Mouse (Mus musculus) kidney, postnatal 25 days (tissue): ENCODE results near the gene Syn3.
A peak's percentile ranks its signal among the peaks of the same experiment; 100 is the strongest.

Source experiments
- DNase-seq, 2 experiments: peaks; one replicate each; pipeline ENCODE4 v3.0.0; 2021; ENCODE audit warnings: mixed read lengths in 2 of 2

The Syn3 gene

DNA sequence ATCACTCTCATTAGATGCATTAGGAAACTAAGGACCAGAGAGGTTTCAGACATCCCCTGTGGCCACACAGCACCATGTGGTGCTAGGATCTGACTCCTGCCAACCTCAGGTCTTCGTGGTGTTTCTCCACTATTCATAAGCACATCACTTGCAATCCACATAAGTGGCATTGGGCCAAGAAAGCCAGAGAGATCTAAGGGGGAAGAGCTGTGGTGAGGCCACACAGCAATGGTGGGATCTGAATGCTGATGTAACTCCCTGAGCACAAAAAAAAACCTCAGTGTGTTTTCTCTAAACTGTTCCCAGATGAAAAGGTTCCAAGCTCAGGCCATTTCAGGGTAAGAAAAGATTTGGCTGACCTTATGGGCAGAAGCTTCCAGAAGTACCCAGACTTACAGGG, 162.2 kb downstream of the Syn3 start:
- no peak for DNase-seq

GRCm38 (mm10) chr10:86334581-86334980, 164.1 kb downstream of the Syn3 start:
- DNase-seq = peak in 1 of 2 experiments; percentile 52

DNA sequence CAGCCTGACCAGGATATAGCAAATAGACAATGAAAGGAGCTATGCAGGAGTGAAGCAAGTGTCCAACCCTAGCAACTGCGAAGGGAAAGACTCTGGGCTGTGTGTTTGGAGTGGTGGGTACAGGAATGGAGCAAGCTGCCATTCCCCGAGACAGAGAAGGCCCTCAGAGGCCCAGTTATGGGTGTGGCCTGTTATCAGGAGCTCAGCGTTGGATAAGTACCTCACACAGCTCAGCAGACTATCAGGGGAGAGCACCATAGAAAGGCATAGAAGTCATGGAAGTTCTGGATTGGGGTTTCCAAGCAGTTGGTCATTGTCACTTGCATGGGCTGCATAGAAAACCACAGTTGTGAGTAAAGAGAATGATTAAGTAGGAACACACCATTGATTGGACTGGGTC, 165.8 kb downstream of the Syn3 start:
- DNase-seq = no peak

DNA sequence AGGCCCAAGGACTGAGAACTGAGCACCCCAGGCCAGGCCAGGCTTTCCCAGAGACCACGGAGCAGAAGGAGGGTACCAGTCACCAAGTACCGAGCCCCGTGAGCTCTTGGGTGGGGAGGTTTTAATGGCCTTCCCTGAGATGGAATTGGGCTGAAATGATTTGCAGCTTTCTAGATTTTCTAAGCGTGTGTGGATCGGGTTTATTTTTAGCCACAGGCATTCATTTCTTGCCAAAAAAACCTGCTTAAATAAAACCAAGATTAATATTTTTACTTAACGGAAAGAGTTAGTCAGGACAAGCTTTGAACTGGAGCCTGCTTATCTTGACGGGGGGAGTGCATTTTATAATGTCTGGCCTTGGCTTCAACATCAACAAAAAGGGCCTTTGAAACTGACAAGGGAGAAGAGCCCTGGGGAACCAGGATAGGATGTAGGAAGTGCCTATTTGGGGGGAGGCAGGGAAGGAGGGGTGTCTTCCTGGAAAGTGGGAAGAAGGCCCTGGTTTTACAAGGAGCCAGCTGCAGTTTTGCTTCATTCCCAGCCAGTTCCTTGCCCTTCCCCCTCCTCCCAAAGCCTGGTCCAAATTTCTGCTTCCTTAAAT, 166.9 kb downstream of the Syn3 start:
- DNase-seq = peak; percentile 62 to 81

- peak in 1 of 2 experiments; percentile 30 for DNase-seq
Measured at GRCm38 (mm10) chr10:86330993-86331680, 167.6 kb downstream of the Syn3 start.

DNA sequence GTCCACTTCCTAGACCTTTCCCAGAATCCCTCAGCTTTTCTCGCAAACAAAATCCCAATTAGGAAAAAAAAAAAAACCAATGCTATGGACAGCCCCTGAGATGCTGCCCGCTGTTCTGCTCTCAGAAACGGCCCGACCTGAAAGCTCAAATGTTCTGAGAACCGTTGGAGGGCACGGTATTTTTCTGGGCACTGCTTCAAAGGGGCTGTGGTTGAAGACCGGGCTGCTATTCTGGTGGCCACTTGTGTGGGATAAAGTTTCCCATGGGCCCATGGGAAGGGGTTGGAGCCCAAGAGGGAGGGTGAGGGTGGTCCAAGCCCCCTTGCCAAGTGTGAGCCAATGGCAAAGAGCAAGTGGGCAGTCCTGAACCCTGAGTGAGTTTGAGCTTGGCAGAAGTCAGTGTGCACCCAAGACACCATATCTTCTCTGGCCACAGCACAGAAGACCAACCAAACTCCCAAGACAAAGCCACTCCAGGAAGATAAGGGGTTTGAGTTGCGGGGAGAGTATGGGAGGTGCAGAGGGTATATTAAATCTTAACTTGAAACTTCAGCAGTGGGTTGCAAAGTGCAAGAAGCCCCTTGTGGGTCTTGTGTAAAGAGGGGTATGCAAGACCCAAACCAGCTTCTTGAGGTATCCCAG, 169.3 kb downstream of the Syn3 start:
- no peak for DNase-seq

GRCm38 (mm10) chr10:86328691-86329090, 170.0 kb downstream of the Syn3 start:
- no peak for DNase-seq

- no peak for DNase-seq
Measured at GRCm38 (mm10) chr10:86328143-86328542, 170.6 kb downstream of the Syn3 start.

GRCm38 (mm10) chr10:86325272-86325671, 173.4 kb downstream of the Syn3 start:
- no peak for DNase-seq

- no peak for DNase-seq
Measured at GRCm38 (mm10) chr10:86323275-86323994, 175.3 kb downstream of the Syn3 start.

DNA sequence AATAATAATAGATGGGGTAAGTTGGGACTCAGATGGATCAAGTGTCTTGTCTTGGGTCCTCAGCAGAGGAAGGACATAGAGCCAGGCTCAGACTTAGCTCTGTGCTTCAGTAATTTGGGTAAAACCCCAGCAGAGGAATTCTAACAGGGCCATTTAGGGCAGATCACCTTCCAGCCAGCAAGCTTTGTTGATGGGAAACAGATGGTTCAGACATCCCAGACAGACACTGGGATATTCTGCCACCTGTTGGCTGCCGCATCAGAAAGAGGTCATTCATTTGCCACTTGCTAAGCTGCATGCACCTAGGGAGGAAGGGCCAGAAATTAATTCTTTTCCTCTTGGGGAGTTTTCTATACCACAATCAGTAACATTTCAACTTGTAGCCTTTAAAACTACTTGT, 176.7 kb downstream of the Syn3 start:
- no peak for DNase-seq

DNA sequence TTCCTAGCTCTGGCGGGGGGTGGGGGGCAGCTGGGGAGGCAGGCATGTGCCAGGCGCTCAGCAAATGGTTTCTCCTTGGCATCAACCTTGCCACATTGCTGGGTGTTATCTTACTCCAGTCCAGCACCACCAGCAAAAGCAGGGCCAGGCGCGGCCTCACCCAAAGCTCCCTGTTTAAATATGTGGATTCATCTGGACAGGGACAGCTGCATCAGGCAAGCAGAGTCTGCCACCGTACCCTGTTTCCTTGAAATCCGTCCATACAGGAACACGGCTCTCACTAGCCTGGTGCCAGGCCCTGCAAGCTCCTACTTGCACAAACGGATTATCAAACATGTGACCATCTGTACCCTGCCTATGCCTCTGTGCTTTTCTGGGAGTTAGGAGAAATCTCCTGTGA, 177.5 kb downstream of the Syn3 start:
- no peak for DNase-seq

- no peak for DNase-seq
Measured at GRCm38 (mm10) chr10:86320204-86320603, 178.5 kb downstream of the Syn3 start.

GRCm38 (mm10) chr10:86319526-86319925, 179.2 kb downstream of the Syn3 start:
- DNase-seq = no peak

DNA sequence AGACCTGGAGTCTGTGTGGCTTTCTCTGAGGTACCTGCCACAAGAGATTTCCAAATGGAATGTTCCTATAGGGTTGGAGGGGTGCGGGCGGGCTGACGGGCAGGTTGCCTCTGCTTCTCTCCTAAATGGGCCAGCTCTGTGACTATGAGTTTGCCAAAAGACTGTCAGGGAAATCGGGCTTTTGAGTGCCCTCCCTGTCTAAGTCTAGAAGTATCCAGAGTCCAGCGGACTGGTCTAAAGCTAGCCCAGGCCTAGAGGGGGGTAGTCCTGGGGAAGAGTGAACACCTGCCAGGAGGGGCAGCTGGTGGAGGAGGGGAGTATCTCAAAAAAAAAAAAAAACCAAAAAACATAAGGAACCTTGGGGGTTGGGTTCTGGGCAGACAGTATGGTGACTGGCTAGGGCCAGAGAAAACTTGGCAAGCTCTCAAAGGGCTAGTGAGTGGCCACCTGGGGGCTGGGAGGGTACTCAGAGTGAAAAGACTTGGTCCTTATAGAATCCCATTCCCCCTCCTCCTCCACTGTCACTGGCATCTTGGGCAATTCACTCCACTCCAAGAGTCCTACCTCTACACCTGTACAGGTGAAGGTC, 180.1 kb downstream of the Syn3 start:
- no peak for DNase-seq

DNA sequence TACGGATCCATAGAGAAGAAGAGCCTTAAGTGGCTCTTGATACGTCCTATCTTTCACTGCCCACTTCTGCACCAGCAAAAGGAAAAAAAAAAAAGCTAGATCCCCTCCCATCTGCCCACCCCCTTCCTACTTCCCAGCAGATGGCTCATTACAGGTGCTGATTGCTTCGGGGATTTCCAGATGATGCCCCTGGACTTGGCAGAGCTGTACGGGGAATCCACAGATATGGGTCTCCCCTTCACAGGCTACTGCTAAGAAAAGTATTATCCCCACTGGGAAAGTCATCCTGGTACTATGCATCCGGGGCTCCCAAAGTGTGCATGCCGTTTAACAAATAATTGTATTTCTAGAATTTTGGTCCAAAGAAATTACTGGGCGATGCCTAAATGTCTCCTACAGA, 181.1 kb downstream of the Syn3 start:
- no peak for DNase-seq

DNA sequence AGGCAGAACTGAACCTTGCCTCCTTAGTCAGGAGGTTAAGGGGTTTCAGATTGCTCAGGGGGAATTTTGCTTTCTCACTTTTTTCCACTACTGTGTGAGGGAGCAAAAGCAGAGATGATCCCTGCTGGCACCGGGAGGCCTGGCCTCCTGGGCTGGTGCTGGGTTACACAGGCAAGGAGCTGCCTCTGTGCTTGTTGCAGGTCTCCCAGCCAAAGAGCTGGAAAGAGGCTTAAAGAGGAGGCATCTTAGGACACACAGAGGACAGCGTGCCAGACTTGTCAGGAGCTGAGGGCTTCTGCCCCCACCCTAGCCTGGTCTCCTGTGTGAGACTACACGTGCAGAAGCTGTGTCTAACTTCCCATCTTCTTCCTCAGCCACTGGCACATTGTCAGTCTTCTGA, 183.2 kb downstream of the Syn3 start:
- DNase-seq = peak in 1 of 2 experiments; percentile 71

GRCm38 (mm10) chr10:86313448-86313847, 185.2 kb downstream of the Syn3 start:
- peak in 1 of 2 experiments; percentile 37 for DNase-seq

DNA sequence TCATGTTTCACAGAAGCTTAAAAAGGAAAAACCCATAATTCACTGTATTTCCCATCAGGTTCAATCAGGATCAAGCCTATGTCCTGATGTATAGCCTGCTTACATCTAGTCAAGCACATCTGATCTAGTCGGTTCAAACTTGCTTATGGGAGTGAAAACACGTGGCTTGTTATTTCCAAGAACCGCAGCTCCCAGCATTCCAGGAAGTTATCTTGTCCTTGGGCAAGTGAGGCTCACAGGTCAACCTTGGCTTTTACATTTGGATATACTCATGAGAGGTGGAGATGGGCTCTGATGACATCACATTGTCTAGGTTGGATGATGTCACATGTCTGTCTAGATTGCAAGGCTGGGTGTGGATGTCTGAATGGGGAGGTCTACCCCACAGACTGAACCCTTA, 185.7 kb downstream of the Syn3 start:
- no peak for DNase-seq

GRCm38 (mm10) chr10:86310527-86310926, 188.2 kb downstream of the Syn3 start:
- DNase-seq = peak; percentile 52 to 63

DNA sequence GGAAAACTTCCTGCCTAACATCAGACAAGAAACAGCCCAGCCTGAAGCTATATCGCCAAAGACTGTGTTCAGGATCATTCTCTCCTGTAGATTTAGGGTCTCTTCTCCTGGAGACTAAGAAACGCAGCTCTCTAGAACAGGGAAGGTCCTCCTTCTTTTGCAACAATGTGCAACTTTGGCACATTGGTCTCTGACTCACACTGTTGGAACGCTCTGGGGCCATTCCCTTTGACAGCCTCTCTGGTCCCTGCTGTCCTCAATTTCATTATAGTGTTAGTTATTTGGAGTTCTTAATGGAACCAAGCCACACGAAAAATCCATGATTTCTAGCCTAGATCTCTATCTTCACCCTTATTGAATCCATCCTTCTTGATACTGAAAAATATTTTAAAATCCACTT, 191.5 kb downstream of the Syn3 start:
- DNase-seq = no peak

- peak; percentile 49 to 61 for DNase-seq
Measured at GRCm38 (mm10) chr10:86304583-86304982, 194.1 kb downstream of the Syn3 start.

GRCm38 (mm10) chr10:86303495-86303876, 195.2 kb downstream of the Syn3 start:
- DNase-seq = peak in 1 of 2 experiments; percentile 31
